Mouse (Mus musculus): ENCODE data around the gene Ppil1.

DNA sequence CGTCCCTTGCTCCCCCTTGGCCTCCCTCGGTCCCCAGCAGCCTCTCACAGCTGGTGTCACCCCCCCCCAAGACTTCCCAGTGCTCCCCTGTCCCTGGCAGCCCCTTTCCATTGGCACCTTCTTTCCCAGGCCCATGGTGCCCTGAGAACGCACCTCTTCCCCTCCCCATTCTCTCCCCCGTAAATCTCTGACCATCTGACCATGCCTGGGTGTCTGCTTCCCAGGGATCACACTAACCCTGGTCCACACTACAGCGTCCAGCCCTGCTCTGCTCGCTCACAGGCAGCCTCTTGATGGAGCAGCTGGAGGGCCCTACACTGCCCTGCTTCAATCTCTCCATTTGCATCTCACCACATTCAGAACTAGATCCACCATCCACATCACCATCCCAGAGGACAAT lies 7.5 kb downstream of the Ppil1 start:
- TF ChIP-seq MAFK (IDR thresholded peaks at IDR 0.05; ENCODE audit: borderline replicate concordance, low read depth, low read length) (no peak), USF2 (IDR thresholded peaks at IDR 0.05; ENCODE audit: borderline replicate concordance in 1 of 2, insufficient read depth in 1 of 2, low read depth in 1 of 2, low read length in 2 of 2) (no peak), MYB (IDR thresholded peaks at IDR 0.05; ENCODE audit: low read depth, low read length) (no peak), ZC3H11A (IDR thresholded peaks at IDR 0.05; ENCODE audit: low read depth, low read length) (no peak), CTCF (IDR thresholded peaks at IDR 0.05 in 2 of 3, conservative IDR thresholded peaks at IDR 0.05 in 1 of 3; ENCODE audit: control insufficient read depth in 1 of 3, insufficient read depth in 1 of 3, low read depth in 2 of 3, low read length in 3 of 3, poor library complexity in 1 of 3, severe bottlenecking in 1 of 3) (no peak), HCFC1 (IDR thresholded peaks at IDR 0.05; ENCODE audit: low read depth, low read length) (no peak), POLR2A (IDR thresholded peaks at IDR 0.05; ENCODE audit: control insufficient read depth in 1 of 2, insufficient read depth in 1 of 2, low read depth in 1 of 2, low read length in 2 of 2, poor library complexity in 1 of 2) (no peak), EP300 (IDR thresholded peaks at IDR 0.05; ENCODE audit: low read depth in 1 of 2, low read length in 2 of 2) (no peak), JUND (IDR thresholded peaks at IDR 0.05; ENCODE audit: low read depth, low read length) (no peak), GATA1 (IDR thresholded peaks at IDR 0.05; ENCODE audit: low read depth, low read length) (no peak)

Measured in MEL (cell line).